ENCODE assay signal across 9 mouse cellular contexts in genomic region chr3:79977656-79978450, GRCm38 (mm10).
A peak's percentile ranks its signal among the peaks of the same experiment; 100 is the strongest.
DNase-seq lines count a peak whose midpoint lies in the region; ATAC-seq and TF ChIP-seq lines count a peak whose summit lies in the region.
"Had no signal": no experiment of that assay in that cellular context is flagged by ENCODE, and none has a peak within 500 bp of the region (broad histone marks: within the 10 kb centered on the region; RNA-seq: fewer than 3 reads in every experiment).

No protein-coding gene starts in this region.

- TF ChIP-seq EP300 in liver, postnatal 0 days (IDR thresholded peaks at IDR 0.05; ENCODE audit: low read depth), result no peak

- H3K4me3 ChIP-seq in limb, embryonic 11.5 days (ENCODE audit: low read depth, low read length), result no peak overlapping the region
- no peak overlapping the region for H3K4me3 ChIP-seq in limb, embryonic 10.5 days
- no peak overlapping the region for H3K4me3 ChIP-seq in liver, postnatal 0 days (ENCODE audit: low read depth, low read length)

- H3K4me2 ChIP-seq in limb, embryonic 11.5 days (ENCODE audit: low read depth, severe bottlenecking), result no peak overlapping the region
- H3K4me2 ChIP-seq in liver, postnatal 0 days (ENCODE audit: low read depth, low read length), result no peak overlapping the region

- no peaks in the 10 kb centered on the region for H3K9me3 ChIP-seq in limb, embryonic 11.5 days (ENCODE audit: control insufficient read depth, low read length)
- H3K9me3 ChIP-seq in limb, embryonic 10.5 days (replicated peaks), result no peaks in the 10 kb centered on the region
- H3K9me3 ChIP-seq in liver, postnatal 0 days (ENCODE audit: low read length), result no peaks in the 10 kb centered on the region

- no peak overlapping the region for H3K9ac ChIP-seq in limb, embryonic 11.5 days (ENCODE audit: low read length)
- H3K9ac ChIP-seq in liver, postnatal 0 days (replicated peaks), result no peak overlapping the region

- intact Hi-C loops in gastrocnemius, postnatal 14 days (cut with DNase I; ENCODE audit: low total_unique reads), result no loop called here

- no peak for TF ChIP-seq CTCF in liver, postnatal 0 days (IDR thresholded peaks at IDR 0.05; ENCODE audit: low read depth)

- DNase-seq in limb, embryonic 11.5 days (ENCODE audit: low spot score), result peak; percentile 27
- no peak for DNase-seq in limb, embryonic 10.5 days (ENCODE audit: low spot score)
- peak; percentile 56 for DNase-seq in embryo, embryonic 10.5 days (ENCODE audit: low spot score)
- peak; percentile 14 for DNase-seq in kidney, adult 11 months
- no peak for DNase-seq in liver, postnatal 0 days
- DNase-seq in cerebellum, adult 18-20 months, result no peak
- no peak for DNase-seq in gastrocnemius, postnatal 14 days
- DNase-seq: cerebellum, adult 9-11 months had no signal

- no peaks in the 10 kb centered on the region for H3K4me1 ChIP-seq in limb, embryonic 11.5 days (ENCODE audit: control insufficient read depth, insufficient read depth, low read length)
- peaks cover 9% of the 10 kb centered on the region for H3K4me1 ChIP-seq in limb, embryonic 10.5 days
- peaks cover 5% of the 10 kb centered on the region; the same call in 1 of the 2 replicates for H3K4me1 ChIP-seq in liver, postnatal 0 days (ENCODE audit: insufficient read depth)

- H3K27ac ChIP-seq in limb, embryonic 11.5 days (replicated peaks; ENCODE audit: low read depth, low read length), result no peak overlapping the region
- H3K27ac ChIP-seq in limb, embryonic 10.5 days, result no peak overlapping the region
- no peak overlapping the region for H3K27ac ChIP-seq in liver, postnatal 0 days (ENCODE audit: low read depth)

- WGBS in limb, embryonic 11.5 days, result 71% methylated on average over 11 of the region's 11 CpGs
- 75% methylated on average over 11 of the region's 11 CpGs for WGBS in limb, embryonic 10.5 days
- 57% methylated on average over 11 of the region's 11 CpGs for WGBS in liver, postnatal 0 days (ENCODE audit: insufficient replicate concordance)

- H3K27me3 ChIP-seq in limb, embryonic 11.5 days (ENCODE audit: control insufficient read depth, insufficient read depth, low read length), result no peaks in the 10 kb centered on the region
- H3K27me3 ChIP-seq in limb, embryonic 10.5 days (ENCODE audit: low read depth, poor library complexity, severe bottlenecking), result no peaks in the 10 kb centered on the region
- H3K27me3 ChIP-seq in liver, postnatal 0 days (ENCODE audit: insufficient read depth, low read length), result no peaks in the 10 kb centered on the region

- H3K36me3 ChIP-seq in limb, embryonic 11.5 days (ENCODE audit: control insufficient read depth, insufficient read depth, low read length), result no peaks in the 10 kb centered on the region
- no peaks in the 10 kb centered on the region for H3K36me3 ChIP-seq in limb, embryonic 10.5 days
- H3K36me3 ChIP-seq in liver, postnatal 0 days (replicated peaks; ENCODE audit: insufficient read depth, low read length), result no peaks in the 10 kb centered on the region

- ATAC-seq in limb, embryonic 11.5 days (ENCODE audit: insufficient number of reproducible peaks, low FRiP score, low TSS enrichment, low read depth), result no peak
- ATAC-seq in megakaryocyte progenitor cell, adult 5-6 weeks (replicated peaks; ENCODE audit: poor library complexity), result 0 out of 2 replicates have a peak, but pooled peaks have one; percentile 20
- ATAC-seq in liver, postnatal 0 days, result no peak

Comparison
In these comparisons a context has a peak if more than half of its experiments do, and no peak if none do; other contexts are left out.
1. DNase-seq: peak in limb, embryonic 11.5 days (single experiment), embryo, embryonic 10.5 days (single experiment) and kidney, adult 11 months (single experiment); none in limb, embryonic 10.5 days (single experiment), liver, postnatal 0 days (single experiment), cerebellum, adult 18-20 months (0 of 2) and gastrocnemius, postnatal 14 days (single experiment).